Mouse (Mus musculus) heart, postnatal 0 days (tissue): Measurements from ENCODE around the gene Tmem132d.

Experiments used
- CTCF ChIP-seq: IDR thresholded peaks from 2 replicates; pipeline ENCODE4 v1.5.1; 2016; ENCODE audit warnings: antibody characterized with exemption, control low read depth, low read depth
- EP300 ChIP-seq: IDR thresholded peaks from 2 replicates; pipeline ENCODE4 v1.6.1; 2016; ENCODE audit warnings: antibody characterized with exemption, low read depth

DNA sequence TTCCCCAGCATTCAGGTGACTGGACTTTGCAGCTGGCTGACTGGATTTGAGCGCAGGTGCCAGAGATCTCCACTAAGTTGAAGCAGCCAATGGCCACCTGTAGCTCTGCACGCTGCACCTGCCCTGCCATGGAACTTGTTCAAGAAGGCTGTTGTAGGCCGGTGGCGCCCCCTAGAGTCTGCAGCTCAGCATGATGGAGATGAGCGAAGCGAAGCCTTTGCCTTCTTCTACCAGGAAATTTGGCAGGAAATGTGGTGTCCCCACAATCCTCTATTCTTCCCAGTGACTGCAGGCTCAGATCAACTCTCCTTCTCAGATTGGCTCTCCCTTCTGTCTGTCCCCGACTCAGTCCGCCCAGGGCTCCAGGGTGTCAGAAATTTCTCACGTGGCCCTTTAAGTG, 4.0 kb upstream of the Tmem132d start:
- TF ChIP-seq CTCF (no peak), EP300 (no peak)
